Mouse (Mus musculus) kidney, adult 2 months (tissue): ENCODE data around the gene 4930402H24Rik.

Experiments used
- CTCF ChIP-seq: fragments of 200-500 bp; conservative IDR thresholded peaks from 2 replicates; pipeline ENCODE4 v1.5.1; 2011; ENCODE audit warnings: low read depth, mild to moderate bottlenecking, control low read depth, low read length, moderate library complexity, mixed read lengths; ENCODE audit not compliant: insufficient read depth, insufficient read length
- POLR2A ChIP-seq: fragments of 200-500 bp; IDR thresholded peaks from one replicate; pipeline ENCODE4 v1.6.1; 2011; ENCODE audit warnings: low read depth, low read length, control low read depth

DNA sequence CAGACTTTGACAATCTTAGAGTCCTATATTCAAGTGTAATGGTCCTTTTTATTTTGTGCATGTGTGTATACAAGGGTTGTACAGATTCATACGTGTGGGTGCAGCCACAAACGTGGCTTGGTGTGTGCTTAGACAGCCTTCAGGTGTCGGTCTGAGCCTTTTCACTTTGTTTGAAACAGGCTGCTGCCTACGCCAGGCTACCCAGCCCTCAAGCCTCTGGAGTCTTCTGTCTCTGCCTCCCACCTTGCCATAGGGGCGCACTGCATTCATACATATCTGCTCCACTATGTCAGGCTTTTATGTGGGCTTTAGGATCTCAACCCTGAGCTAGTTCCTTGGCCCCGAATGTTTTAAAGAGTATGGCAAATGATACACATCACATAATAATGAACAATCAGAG lies 116.6 kb downstream of the 4930402H24Rik start:
- TF ChIP-seq CTCF (no peak), POLR2A (no peak)
